Mouse (Mus musculus) kidney, postnatal 0 days (tissue): Measurements from ENCODE around the gene Colgalt1. TPM values are rescaled to one million over a fixed set of nuclear protein-coding genes. Genes with fewer than 3 reads are reported as not detected.
A peak's percentile ranks its signal among the peaks of the same experiment; 100 is the strongest.

Source experiments
- ATAC-seq: fragments of 200-750 bp; cut with Nextera tagmentation; replicated peaks from 2 replicates; pipeline ENCODE4 v1.8.0; 2017; ENCODE audit warnings: low read depth, moderate number of reproducible peaks, moderate TSS enrichment, moderate library complexity; ENCODE audit not compliant: low FRiP score
- DNase-seq: peaks from one replicate; pipeline ENCODE4 v3.0.0-alpha.2; 2016; ENCODE audit warnings: low spot score
- H3K27ac ChIP-seq: fragments of 300-500 bp; sonication (generic); 2 replicates; pipeline ENCODE4 v1.5.1; 2014; ENCODE audit warnings: mild to moderate bottlenecking
- H3K27me3 ChIP-seq: fragments of 300-500 bp; sonication (generic); 2 replicates; pipeline ENCODE4 v1.6.1; 2014; ENCODE audit warnings: low read length, mixed read lengths; ENCODE audit not compliant: insufficient read depth
- H3K36me3 ChIP-seq: fragments of 300-500 bp; sonication (generic); 2 replicates; pipeline ENCODE4 v1.6.1; 2014; ENCODE audit warnings: low read length, mixed read lengths; ENCODE audit not compliant: insufficient read depth
- H3K4me1 ChIP-seq: fragments of 300-500 bp; sonication (generic); replicated peaks from 2 replicates; pipeline ENCODE4 v1.6.1; 2014; ENCODE audit warnings: antibody characterized with exemption, low read length, mixed read lengths; ENCODE audit not compliant: insufficient read depth
- H3K4me2 ChIP-seq: fragments of 300-500 bp; sonication (generic); 2 replicates; pipeline ENCODE4 v1.6.1; 2014; ENCODE audit warnings: mild to moderate bottlenecking, low read length, moderate library complexity, mixed read lengths
- H3K4me3 ChIP-seq: fragments of 300-500 bp; sonication (generic); replicated peaks from 2 replicates; pipeline ENCODE4 v1.5.1; 2014; ENCODE audit warnings: low read depth, low read length
- H3K9ac ChIP-seq: fragments of 300-500 bp; sonication (generic); 2 replicates; pipeline ENCODE4 v1.6.1; 2014; ENCODE audit warnings: low read depth, low read length
- H3K9me3 ChIP-seq: fragments of 300-500 bp; sonication (generic); replicated peaks from 2 replicates; pipeline ENCODE4 v1.6.1; 2016; ENCODE audit warnings: low read length, inconsistent platforms, mixed read lengths
- CTCF ChIP-seq: IDR thresholded peaks from 2 replicates; pipeline ENCODE4 v1.5.1; 2016; ENCODE audit warnings: antibody characterized with exemption, low read depth, mild to moderate bottlenecking, moderate library complexity
- WGBS: fragments of 180-500 bp; shearing (Covaris S2); extraction: QIAGEN DNeasy Blood & Tissue Kit; methylation state at CpG from one replicate; pipeline ENCODE4 v1.1.7; 2014; 5-methylcytosine and 5-hydroxymethylcytosine counted together
- polyA plus RNA-seq: library from polyadenylated mRNA; unstranded; fragments of >200 nt; fragmentation: Nextera tagmentation; extraction: Ambion mirVana; gene quantifications from 2 replicates; pipeline ENCODE4 v1.2.1, GENCODE M21; 2015

Colgalt1 gene
- polyA plus RNA-seq, 1 experiment from 2014 or later, result 66.2 TPM

DNA sequence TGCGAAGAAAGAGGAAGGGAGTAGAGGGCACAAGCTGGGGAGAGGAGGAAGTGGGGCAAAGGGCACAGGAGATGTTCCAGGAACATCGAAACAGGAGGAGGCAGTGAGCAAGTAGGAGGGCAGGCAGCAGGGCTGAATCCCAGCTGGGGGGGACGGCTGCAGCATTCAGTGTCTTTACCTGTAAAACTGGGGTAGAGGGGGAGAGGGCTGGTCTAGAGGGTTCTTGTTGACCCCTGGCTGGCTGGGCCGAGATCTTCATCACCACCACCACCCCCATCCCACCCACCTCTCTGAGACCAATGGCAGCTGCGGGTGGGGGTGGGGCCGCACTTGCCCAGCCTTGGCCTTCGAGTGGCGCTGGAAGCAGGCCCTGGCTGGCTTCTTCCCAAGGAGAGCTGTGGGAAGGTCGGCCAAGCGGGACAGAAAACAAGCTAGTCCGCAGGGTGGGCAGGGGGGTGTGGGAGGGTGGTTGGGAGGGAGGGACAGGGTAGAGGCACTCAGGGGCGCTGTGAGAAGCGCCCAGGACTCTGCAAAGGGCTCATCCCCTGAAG, 42.3 kb upstream of the Colgalt1 start, which contains the start of gene Slc27a1:
Gene Slc27a1 (plus strand): TSS at position 496 of the 551 bp plus-strand sequence.
- ATAC-seq, result peak; percentile 9; the same call in 1 of the 2 replicates

DNA sequence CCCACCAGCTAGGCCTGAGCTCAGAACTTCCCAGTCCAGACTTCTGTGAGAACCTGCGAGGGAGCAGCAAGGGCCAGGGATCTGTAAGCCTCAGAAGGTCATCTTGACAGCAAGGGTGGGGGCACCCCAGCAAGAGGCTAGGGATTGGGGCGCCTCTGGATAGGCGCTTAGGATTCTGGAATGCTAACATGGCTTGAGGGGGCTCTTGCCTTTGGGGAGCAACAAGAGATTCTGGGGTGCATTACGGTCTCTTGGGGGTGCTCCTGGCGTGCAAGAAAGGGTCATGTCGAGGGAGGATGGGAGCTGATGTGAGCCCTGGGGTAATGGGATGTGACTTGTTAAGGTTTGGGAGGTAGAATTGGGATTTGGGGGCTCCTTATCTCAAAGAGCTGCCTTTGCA, 41.9 kb upstream of the Colgalt1 start:
- DNase-seq, result no peak
- no peak for TF ChIP-seq CTCF
- peak overlapping the region; percentile 62 for H3K4me2 ChIP-seq
- H3K36me3 ChIP-seq, result no peaks in the 10 kb centered on the region
- no peak for ATAC-seq
- H3K4me3 ChIP-seq, result peak overlapping the region; percentile 61
- peaks cover 6% of the 10 kb centered on the region; the same call in 1 of the 2 replicates for H3K4me1 ChIP-seq
- WGBS, result 25% methylated on average over 6 of the region's 6 CpGs
- H3K27ac ChIP-seq, result peak overlapping the region; percentile 96
- no peaks in the 10 kb centered on the region for H3K9me3 ChIP-seq
- H3K27me3 ChIP-seq, result no peaks in the 10 kb centered on the region
- peak overlapping the region; percentile 67 for H3K9ac ChIP-seq

More for the DNA sequence above, 42.3 kb upstream of the Colgalt1 start, which contains the start of gene Slc27a1:
- DNase-seq, result peak; percentile 64
- H3K27me3 ChIP-seq, result no peaks in the 10 kb centered on the region
- 8% methylated on average over 13 of the region's 13 CpGs for WGBS
- H3K4me1 ChIP-seq, result peaks cover 6% of the 10 kb centered on the region; the same call in 1 of the 2 replicates
- H3K27ac ChIP-seq, result peak within 1 kb of the TSS; percentile 96
- H3K4me3 ChIP-seq, result peak within 1 kb of the TSS; percentile 61
- no peaks in the 10 kb centered on the region for H3K36me3 ChIP-seq
- H3K4me2 ChIP-seq, result peak within 1 kb of the TSS; percentile 62
- no peaks in the 10 kb centered on the region for H3K9me3 ChIP-seq
- no peak for TF ChIP-seq CTCF
- peak within 1 kb of the TSS; percentile 67 for H3K9ac ChIP-seq

DNA sequence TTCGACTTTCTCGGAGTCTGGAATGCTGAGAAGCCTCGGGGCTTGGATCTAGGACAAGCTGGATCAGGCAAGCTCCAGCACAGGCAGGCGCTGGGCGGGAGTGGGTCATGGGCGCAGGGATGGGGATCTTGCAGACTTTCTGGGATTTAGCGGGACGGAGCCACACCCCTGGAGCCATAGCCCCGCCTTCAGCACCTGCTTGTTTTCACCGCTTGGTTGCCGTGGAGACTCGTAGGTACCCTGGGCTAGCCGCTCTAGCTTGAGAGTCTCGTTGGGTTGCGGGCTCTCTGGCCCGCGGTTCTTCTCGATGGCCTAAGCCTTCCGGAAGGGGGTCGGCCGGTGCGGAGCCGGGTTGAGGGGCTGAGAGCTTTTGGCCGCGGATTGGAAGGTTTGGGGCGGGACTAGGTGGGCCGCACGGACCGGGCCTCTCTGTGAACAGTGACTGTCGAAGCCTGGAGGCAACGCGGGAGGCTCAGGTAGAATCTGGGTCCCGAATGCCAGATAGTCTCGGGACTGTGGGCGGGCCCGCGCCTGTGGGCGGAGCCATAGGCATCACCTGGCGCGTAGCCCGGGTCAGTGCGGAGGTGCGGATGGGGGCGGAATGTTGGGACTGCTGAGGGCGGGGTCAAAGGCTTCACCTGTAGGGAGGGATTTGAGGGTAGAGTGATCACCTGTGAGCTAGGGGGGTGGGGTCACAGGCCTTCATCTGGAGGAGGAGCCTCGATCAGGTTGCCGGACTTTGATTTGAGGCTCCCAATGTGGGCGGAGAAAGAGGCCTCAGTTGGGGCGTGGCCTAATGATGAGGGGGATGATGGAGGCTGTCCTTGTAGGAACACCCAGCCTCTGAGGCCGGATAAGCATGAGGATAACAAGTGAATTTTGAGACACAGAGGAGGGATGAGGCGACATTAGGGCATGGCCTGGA, 41.2 kb upstream of the Colgalt1 start:
- peak overlapping the region; percentile 67 for H3K9ac ChIP-seq
- H3K9me3 ChIP-seq, result no peaks in the 10 kb centered on the region
- DNase-seq (peak; percentile 93), ATAC-seq (peak; percentile 78)
- peaks cover 6% of the 10 kb centered on the region; the same call in 1 of the 2 replicates for H3K4me1 ChIP-seq
- WGBS, result 1% methylated on average over 51 of the region's 51 CpGs
- peak overlapping the region; percentile 62 for H3K4me2 ChIP-seq
- no peaks in the 10 kb centered on the region for H3K36me3 ChIP-seq
- peak overlapping the region; percentile 96 for H3K27ac ChIP-seq
- H3K4me3 ChIP-seq, result peak overlapping the region; percentile 61
- TF ChIP-seq CTCF, result no peak
- no peaks in the 10 kb centered on the region for H3K27me3 ChIP-seq

- Histone ChIP-seq H3K4me2 (peak overlapping the region; percentile 62), H3K36me3 (no peaks in the 10 kb centered on the region), H3K4me3 (peak overlapping the region; percentile 61), H3K27me3 (no peaks in the 10 kb centered on the region), H3K9me3 (no peaks in the 10 kb centered on the region), H3K27ac (peak overlapping the region; percentile 96), H3K9ac (peak overlapping the region; percentile 52), H3K4me1 (peaks cover 6% of the 10 kb centered on the region; the same call in 1 of the 2 replicates)
- ATAC-seq, result peak; percentile 88
- DNase-seq, result peak; percentile 99
- TF ChIP-seq CTCF, result no peak
- WGBS, result under 1% methylated on average over 41 of the region's 41 CpGs
Measured at GRCm38 (mm10) chr8:71570291-71570954, 40.4 kb upstream of the Colgalt1 start.

DNA sequence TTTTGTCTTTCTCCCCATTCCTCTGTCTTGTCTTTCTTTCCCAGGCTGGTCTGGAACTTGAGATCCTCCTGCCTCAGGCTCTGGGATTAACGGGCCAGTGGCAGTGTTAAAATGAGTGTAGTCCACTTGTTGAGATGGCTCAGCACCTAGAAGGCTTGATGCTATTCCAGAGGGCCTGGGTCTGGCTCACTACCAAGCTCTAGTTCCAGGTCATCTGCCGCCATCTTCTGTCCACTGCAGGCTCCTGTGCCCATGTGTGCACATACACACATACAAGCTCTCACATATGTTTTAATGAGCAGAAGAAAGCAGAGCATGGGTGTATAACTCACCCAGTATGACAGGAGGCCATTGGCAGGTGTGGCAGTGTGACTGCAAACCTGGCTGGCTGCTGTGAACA, 38.7 kb upstream of the Colgalt1 start:
- WGBS, result 80% methylated on average over 2 of the region's 2 CpGs
- H3K4me2 ChIP-seq, result no peak overlapping the region
- no peak for DNase-seq
- H3K27ac ChIP-seq, result no peak overlapping the region
- peaks cover 6% of the 10 kb centered on the region; the same call in 1 of the 2 replicates for H3K4me1 ChIP-seq
- H3K27me3 ChIP-seq, result no peaks in the 10 kb centered on the region
- no peak overlapping the region for H3K9ac ChIP-seq
- ATAC-seq, result no peak
- H3K36me3 ChIP-seq, result no peaks in the 10 kb centered on the region
- TF ChIP-seq CTCF, result peak; percentile 17; the same call in 1 of the 2 replicates
- no peaks in the 10 kb centered on the region for H3K9me3 ChIP-seq
- no peak overlapping the region for H3K4me3 ChIP-seq
